Mouse (Mus musculus): ENCODE results near the gene 9330161L09Rik.

9330161L09Rik gene

DNA sequence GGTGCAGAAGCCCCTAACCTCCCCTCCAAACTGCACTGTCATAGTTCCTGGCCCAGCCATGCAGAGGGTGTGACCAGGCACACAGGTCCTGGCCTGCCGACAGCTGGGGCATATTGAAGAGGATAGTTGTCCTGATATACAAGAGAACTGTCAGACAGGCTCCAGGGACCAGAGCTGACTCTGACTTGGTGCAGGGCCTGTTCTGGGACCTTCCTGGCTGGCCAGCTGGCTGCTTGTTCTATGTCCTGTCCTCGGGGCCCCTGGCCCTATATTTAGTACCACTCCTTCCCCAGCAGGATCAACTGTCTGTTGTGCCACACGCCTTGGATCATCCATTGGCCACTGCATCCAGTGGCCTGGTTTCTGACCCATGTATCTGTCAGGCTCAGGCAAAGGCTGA is 45.3 kb downstream of the 9330161L09Rik start:
- H3K36me3 ChIP-seq (ENCODE audit: insufficient read depth, low read length) = no peaks in the 10 kb centered on the region
- H3K27me3 ChIP-seq (ENCODE audit: insufficient read depth, low read length) = 0 out of 2 replicates have a peak, but pooled peaks cover 15% of the 10 kb centered on the region
- H3K4me1 ChIP-seq (replicated peaks; ENCODE audit: low read depth, low read length) = peaks cover 1% of the 10 kb centered on the region; the same call in 1 of the 2 replicates
- H3K9me3 ChIP-seq (ENCODE audit: low read length) = no peaks in the 10 kb centered on the region
- no peak overlapping the region for H3K4me3 ChIP-seq (replicated peaks; ENCODE audit: low read length)
- TF ChIP-seq CTCF (conservative IDR thresholded peaks at IDR 0.05; ENCODE audit: low read length) (no peak), POU5F1 (IDR thresholded peaks at IDR 0.05; ENCODE audit: borderline replicate concordance, low read length) (no peak), NANOG (IDR thresholded peaks at IDR 0.05; ENCODE audit: borderline replicate concordance, low read length) (no peak)

DNA sequence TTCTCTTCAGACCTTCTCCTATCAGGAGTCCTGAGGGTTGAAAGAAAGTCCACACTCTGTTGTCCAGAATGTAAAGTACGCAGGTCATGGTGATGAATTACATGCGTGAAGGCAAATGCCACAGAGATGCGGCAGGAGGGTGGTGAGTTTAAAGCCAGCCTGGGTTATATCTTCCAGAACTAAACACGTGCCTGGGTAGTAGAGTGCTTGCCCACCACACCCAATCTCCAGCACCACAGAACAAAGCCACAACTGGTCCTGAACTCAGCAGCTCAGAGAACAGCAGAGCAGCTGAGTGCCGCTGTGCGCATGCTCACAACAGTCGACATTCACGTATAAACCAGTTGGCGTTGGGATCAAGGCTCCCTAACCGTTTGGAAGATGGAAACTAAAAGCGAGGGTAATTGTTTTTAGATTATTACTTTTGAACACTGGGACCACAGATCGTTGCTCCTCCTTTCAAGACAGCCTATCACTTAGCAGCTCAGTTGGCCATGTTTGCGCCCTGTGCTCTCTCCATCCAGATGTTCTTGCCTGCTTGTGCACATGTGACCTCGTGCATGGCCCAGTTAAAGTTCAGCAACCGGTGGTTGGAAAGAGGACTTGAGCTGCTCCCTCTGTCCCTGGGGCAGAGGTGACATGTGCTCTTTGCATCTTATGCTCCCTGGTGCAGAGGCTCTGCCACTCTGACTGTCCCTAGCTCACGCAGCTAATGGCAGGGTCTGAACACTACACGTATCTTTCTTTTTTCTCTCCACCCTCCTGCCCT is 45.9 kb downstream of the 9330161L09Rik start:
- Histone ChIP-seq H3K4me3 (replicated peaks; ENCODE audit: low read length) (no peak overlapping the region), H3K36me3 (ENCODE audit: insufficient read depth, low read length) (no peaks in the 10 kb centered on the region), H3K9me3 (ENCODE audit: low read length) (no peaks in the 10 kb centered on the region), H3K27me3 (ENCODE audit: insufficient read depth, low read length) (0 out of 2 replicates have a peak, but pooled peaks cover 15% of the 10 kb centered on the region), H3K4me1 (replicated peaks; ENCODE audit: low read depth, low read length) (no peaks in the 10 kb centered on the region)
- no peak for TF ChIP-seq CTCF (conservative IDR thresholded peaks at IDR 0.05; ENCODE audit: low read length)
- no peak for TF ChIP-seq NANOG (IDR thresholded peaks at IDR 0.05; ENCODE audit: borderline replicate concordance, low read length)
- TF ChIP-seq POU5F1 (IDR thresholded peaks at IDR 0.05; ENCODE audit: borderline replicate concordance, low read length) = no peak

DNA sequence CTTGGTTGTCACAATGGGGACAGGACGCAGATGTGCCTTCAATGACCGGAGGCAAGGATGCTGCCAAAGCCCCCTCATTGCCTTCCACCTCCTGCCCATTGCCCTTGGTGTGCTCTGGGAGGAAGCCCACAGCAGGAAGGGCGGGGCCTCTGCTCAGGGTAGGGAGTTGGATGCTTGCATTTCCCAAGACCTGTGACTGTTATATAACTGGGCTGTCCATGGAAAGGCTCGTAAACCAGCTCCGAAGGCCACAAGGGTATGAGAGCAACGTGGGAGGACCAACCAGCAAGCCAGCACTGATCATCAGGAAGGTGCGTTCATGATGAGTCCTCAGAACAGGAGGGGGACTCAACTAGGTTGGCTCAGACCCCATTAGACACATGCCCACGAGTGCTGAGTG is 46.8 kb downstream of the 9330161L09Rik start:
- Histone ChIP-seq H3K4me3 (replicated peaks; ENCODE audit: low read length) (no peak overlapping the region), H3K9me3 (ENCODE audit: low read length) (no peaks in the 10 kb centered on the region), H3K4me1 (replicated peaks; ENCODE audit: low read depth, low read length) (no peaks in the 10 kb centered on the region), H3K36me3 (ENCODE audit: insufficient read depth, low read length) (no peaks in the 10 kb centered on the region), H3K27me3 (ENCODE audit: insufficient read depth, low read length) (0 out of 2 replicates have a peak, but pooled peaks cover 15% of the 10 kb centered on the region)
- no peak for TF ChIP-seq CTCF (conservative IDR thresholded peaks at IDR 0.05; ENCODE audit: low read length)
- no peak for TF ChIP-seq NANOG (IDR thresholded peaks at IDR 0.05; ENCODE audit: borderline replicate concordance, low read length)
- no peak for TF ChIP-seq POU5F1 (IDR thresholded peaks at IDR 0.05; ENCODE audit: borderline replicate concordance, low read length)

DNA sequence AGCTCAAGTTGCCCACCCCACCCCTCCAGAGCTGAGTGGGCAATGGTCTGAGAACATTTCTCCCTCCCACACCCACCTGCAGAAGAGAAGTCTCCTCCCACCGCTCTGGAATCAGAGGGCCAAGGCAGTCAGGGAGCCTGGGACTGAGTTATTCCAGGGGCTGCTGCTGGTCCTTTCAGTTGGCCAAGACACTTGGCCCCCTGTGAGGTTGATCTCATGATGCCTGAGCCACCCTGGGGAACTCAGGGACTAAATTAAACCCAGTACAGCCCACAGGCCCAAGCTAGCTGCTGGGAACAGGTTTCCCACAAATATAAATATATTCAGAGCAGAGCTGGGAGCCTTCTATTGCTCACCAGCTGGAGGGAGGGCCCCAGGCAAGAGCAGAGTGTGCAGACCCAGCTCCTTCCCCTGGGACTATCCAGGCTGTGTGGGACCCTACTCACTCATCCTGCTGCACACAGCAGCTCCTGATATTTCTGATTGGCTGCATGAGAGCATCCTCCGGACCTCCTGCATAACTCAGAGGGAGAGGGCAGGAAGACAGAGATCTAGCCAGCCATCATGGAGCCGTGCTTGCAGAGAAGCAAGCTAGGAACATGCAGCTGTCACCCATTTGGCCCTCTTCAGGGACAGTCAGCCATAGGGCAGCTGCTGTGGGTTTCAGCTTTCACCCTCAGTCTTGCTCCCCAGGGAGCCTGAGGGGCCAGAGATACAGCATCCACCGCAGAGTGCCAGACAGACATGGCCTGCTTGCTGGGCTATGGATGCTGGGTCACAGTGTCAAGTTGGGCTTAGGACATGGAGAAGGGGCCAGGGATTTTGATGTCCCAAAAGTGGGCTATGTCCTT is 48.4 kb downstream of the 9330161L09Rik start:
- Histone ChIP-seq H3K9me3 (ENCODE audit: low read length) (no peaks in the 10 kb centered on the region), H3K36me3 (ENCODE audit: insufficient read depth, low read length) (no peaks in the 10 kb centered on the region), H3K4me3 (replicated peaks; ENCODE audit: low read length) (no peak overlapping the region), H3K27me3 (ENCODE audit: insufficient read depth, low read length) (peaks cover 17% of the 10 kb centered on the region; the same call in 1 of the 2 replicates), H3K4me1 (replicated peaks; ENCODE audit: low read depth, low read length) (no peaks in the 10 kb centered on the region)
- TF ChIP-seq NANOG (IDR thresholded peaks at IDR 0.05; ENCODE audit: borderline replicate concordance, low read length) (no peak), POU5F1 (IDR thresholded peaks at IDR 0.05; ENCODE audit: borderline replicate concordance, low read length) (no peak), CTCF (conservative IDR thresholded peaks at IDR 0.05; ENCODE audit: low read length) (no peak)

DNA sequence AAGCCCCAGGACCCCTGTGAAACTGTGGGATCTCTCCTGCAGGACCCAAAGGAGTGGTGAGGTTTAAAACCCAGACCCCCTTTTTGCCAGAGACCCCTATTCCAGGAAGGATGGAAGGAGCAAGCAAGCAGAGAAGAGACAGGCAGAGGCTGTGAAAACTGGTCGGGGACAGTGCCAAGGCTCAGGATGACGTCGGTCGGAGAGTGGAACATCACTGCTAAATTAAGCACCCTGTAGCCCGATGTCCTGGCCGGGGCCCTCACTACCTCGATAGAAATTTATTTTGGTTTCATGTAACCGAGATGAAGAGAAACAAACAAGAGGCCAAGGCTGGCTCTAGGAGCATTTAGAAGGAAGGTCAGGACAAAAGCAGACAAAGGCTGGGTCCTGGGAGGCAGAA is 49.4 kb downstream of the 9330161L09Rik start:
- no peaks in the 10 kb centered on the region for H3K9me3 ChIP-seq (ENCODE audit: low read length)
- no peak for TF ChIP-seq POU5F1 (IDR thresholded peaks at IDR 0.05; ENCODE audit: borderline replicate concordance, low read length)
- TF ChIP-seq NANOG (IDR thresholded peaks at IDR 0.05; ENCODE audit: borderline replicate concordance, low read length) = no peak
- no peak for TF ChIP-seq CTCF (conservative IDR thresholded peaks at IDR 0.05; ENCODE audit: low read length)
- no peaks in the 10 kb centered on the region for H3K36me3 ChIP-seq (ENCODE audit: insufficient read depth, low read length)
- H3K4me3 ChIP-seq (replicated peaks; ENCODE audit: low read length) = no peak overlapping the region
- no peaks in the 10 kb centered on the region for H3K4me1 ChIP-seq (replicated peaks; ENCODE audit: low read depth, low read length)
- peaks cover 10% of the 10 kb centered on the region; the same call in 1 of the 2 replicates for H3K27me3 ChIP-seq (ENCODE audit: insufficient read depth, low read length)
